Mouse (Mus musculus): Measurements from ENCODE around the gene Washc3. TPM values are rescaled to one million over a fixed set of nuclear protein-coding genes. Genes with fewer than 3 reads are reported as not detected.

Washc3 gene
- polyA plus RNA-seq, 1 experiment from 2014 or later = 54.5 TPM

- no peak for ATAC-seq
- H3K36me3 ChIP-seq (ENCODE audit: control insufficient read depth, insufficient read depth, low read length) = no peaks in the 10 kb centered on the region
Observed at GRCm38 (mm10) chr10:88281699-88282098, 80.8 kb downstream of the Washc3 start.

DNA sequence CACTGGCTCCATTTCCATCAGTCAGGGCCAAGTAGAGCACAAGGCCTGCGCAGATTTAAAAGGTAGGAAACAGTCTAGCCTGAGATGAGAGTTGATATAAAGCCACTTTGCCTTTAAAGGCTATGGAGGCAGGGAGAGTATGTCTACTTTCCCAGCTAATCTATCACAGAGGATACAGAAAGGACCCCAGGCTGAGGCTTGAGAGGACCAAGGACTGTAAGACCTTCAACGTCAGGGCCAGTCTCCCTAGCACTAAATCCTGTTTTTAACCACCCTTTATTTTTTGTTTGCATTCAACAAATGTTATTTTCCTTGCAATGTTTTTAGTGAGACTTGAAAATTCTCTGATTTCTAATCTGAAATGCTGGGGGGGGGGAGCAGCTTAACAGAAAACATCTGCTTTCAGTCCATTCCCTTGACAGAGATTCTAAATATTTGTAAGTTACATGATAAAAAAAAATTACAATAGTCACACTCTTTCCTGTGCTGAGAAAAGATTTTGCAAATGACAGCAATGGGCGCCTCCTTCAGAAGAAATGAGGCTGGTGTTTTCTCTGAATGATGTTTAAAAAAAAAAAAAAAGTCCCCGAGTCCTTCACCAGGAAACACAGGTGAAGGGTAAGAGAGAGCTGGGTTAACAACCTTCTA is 83.6 kb downstream of the Washc3 start:
- ATAC-seq (no peak), DNase-seq (ENCODE audit: low spot score) (no peak)
- Histone ChIP-seq H3K9me3 (replicated peaks; ENCODE audit: control insufficient read depth, low read length) (no peaks in the 10 kb centered on the region), H3K27ac (ENCODE audit: low read depth, low read length) (no peak overlapping the region), H3K4me3 (ENCODE audit: low read depth, low read length) (no peak overlapping the region), H3K4me1 (ENCODE audit: control insufficient read depth, insufficient read depth, low read length) (no peaks in the 10 kb centered on the region), H3K4me2 (ENCODE audit: low read length) (no peak overlapping the region), H3K27me3 (replicated peaks; ENCODE audit: control insufficient read depth, insufficient read depth, low read length) (no peaks in the 10 kb centered on the region), H3K9ac (ENCODE audit: low read length) (no peak overlapping the region), H3K36me3 (ENCODE audit: control insufficient read depth, insufficient read depth, low read length) (no peaks in the 10 kb centered on the region)
- WGBS = 91% methylated on average over 4 of the region's 4 CpGs

More at GRCm38 (mm10) chr10:88281699-88282098, 80.8 kb downstream of the Washc3 start:
- Histone ChIP-seq H3K9me3 (replicated peaks; ENCODE audit: control insufficient read depth, low read length) (no peaks in the 10 kb centered on the region), H3K4me1 (ENCODE audit: control insufficient read depth, insufficient read depth, low read length) (no peaks in the 10 kb centered on the region), H3K27ac (ENCODE audit: low read depth, low read length) (no peak overlapping the region), H3K9ac (ENCODE audit: low read length) (no peak overlapping the region), H3K4me3 (ENCODE audit: low read depth, low read length) (no peak overlapping the region), H3K27me3 (replicated peaks; ENCODE audit: control insufficient read depth, insufficient read depth, low read length) (no peaks in the 10 kb centered on the region), H3K4me2 (ENCODE audit: low read length) (no peak overlapping the region)
- no peak for DNase-seq (ENCODE audit: low spot score)
- 83% methylated on average over 3 of the region's 3 CpGs for WGBS

DNA sequence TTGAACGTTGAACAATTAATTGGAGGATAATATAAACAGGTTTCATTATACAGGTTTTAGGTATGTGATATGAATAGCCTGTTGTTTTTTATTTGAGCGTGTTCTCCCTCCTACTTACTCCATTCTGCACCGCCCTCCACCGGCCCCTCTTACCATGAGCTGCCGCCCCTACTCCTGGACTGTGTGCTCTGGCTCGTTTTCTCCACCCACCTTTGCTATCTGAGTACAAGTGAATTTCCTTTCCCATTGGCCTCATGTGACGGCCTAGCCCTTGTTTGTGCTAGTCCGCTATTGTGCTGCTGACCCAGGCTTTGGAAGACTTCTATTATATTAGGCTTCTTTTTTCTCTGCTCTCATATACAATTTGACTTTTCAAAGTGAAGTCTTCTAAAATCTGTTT is 86.4 kb downstream of the Washc3 start:
- H3K27ac ChIP-seq (ENCODE audit: low read depth, low read length) = no peak overlapping the region
- H3K9ac ChIP-seq (ENCODE audit: low read length) = no peak overlapping the region
- no peaks in the 10 kb centered on the region for H3K4me1 ChIP-seq (ENCODE audit: control insufficient read depth, insufficient read depth, low read length)
- no peaks in the 10 kb centered on the region for H3K27me3 ChIP-seq (replicated peaks; ENCODE audit: control insufficient read depth, insufficient read depth, low read length)
- H3K36me3 ChIP-seq (ENCODE audit: control insufficient read depth, insufficient read depth, low read length) = no peaks in the 10 kb centered on the region
- ATAC-seq (no peak), DNase-seq (ENCODE audit: low spot score) (no peak)
- WGBS = 66% methylated on average over 8 of the region's 8 CpGs
- no peaks in the 10 kb centered on the region for H3K9me3 ChIP-seq (replicated peaks; ENCODE audit: control insufficient read depth, low read length)
- no peak overlapping the region for H3K4me2 ChIP-seq (ENCODE audit: low read length)
- H3K4me3 ChIP-seq (ENCODE audit: low read depth, low read length) = no peak overlapping the region

- Histone ChIP-seq H3K4me2 (ENCODE audit: low read length) (no peak overlapping the region), H3K27ac (ENCODE audit: low read depth, low read length) (no peak overlapping the region), H3K9ac (ENCODE audit: low read length) (no peak overlapping the region), H3K36me3 (ENCODE audit: control insufficient read depth, insufficient read depth, low read length) (no peaks in the 10 kb centered on the region), H3K9me3 (replicated peaks; ENCODE audit: control insufficient read depth, low read length) (no peaks in the 10 kb centered on the region), H3K4me1 (ENCODE audit: control insufficient read depth, insufficient read depth, low read length) (no peaks in the 10 kb centered on the region), H3K4me3 (ENCODE audit: low read depth, low read length) (no peak overlapping the region), H3K27me3 (replicated peaks; ENCODE audit: control insufficient read depth, insufficient read depth, low read length) (no peaks in the 10 kb centered on the region)
- DNase-seq (ENCODE audit: low spot score) (no peak), ATAC-seq (no peak)
- 91% methylated on average over 10 of the region's 10 CpGs for WGBS
Observed at GRCm38 (mm10) chr10:88288061-88288460, 87.2 kb downstream of the Washc3 start.

DNA sequence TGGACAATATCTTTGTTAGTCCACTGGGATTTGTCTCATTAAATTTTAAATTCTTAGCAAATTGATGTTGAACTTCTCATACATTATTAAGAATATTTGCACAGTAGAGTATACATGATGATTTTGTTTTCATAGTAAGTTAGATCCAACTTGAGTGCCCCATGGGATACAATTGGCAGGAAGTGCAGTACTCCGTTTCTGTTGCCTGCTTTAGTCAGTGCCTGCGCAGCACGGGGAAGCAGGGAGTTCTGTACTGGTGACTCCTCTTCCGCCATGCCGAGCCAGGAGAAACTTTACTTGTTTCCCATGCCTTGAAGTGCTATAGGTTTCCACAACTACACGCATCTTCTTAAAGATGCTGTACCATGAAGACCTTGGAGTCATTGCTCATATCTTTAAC is 94.2 kb downstream of the Washc3 start:
- no peak for ATAC-seq
- H3K4me1 ChIP-seq (ENCODE audit: control insufficient read depth, insufficient read depth, low read length) = no peaks in the 10 kb centered on the region
- whole genome bisulfite sequencing = 92% methylated on average over 6 of the region's 6 CpGs

More for the DNA sequence above, 94.2 kb downstream of the Washc3 start:
- Histone ChIP-seq H3K27me3 (replicated peaks; ENCODE audit: control insufficient read depth, insufficient read depth, low read length) (no peaks in the 10 kb centered on the region), H3K9ac (ENCODE audit: low read length) (no peak overlapping the region), H3K4me2 (ENCODE audit: low read length) (no peak overlapping the region), H3K27ac (ENCODE audit: low read depth, low read length) (no peak overlapping the region), H3K36me3 (ENCODE audit: control insufficient read depth, insufficient read depth, low read length) (no peaks in the 10 kb centered on the region), H3K4me3 (ENCODE audit: low read depth, low read length) (no peak overlapping the region), H3K9me3 (replicated peaks; ENCODE audit: control insufficient read depth, low read length) (no peaks in the 10 kb centered on the region)
- no peak for DNase-seq (ENCODE audit: low spot score)

Other genes with a start within 250 kb of the Washc3 start
- 19.0 and 19.2 TPM in 2 replicates for gene Pmch, start 110.0 kb upstream of the Washc3 start, polyA plus RNA-seq (2014; fragmentation: Nextera tagmentation; extraction: Ambion mirVana)
- 5.9 and 6.5 TPM in 2 replicates for gene Parpbp, start 54.2 kb upstream of the Washc3 start, polyA plus RNA-seq (2014; fragmentation: Nextera tagmentation; extraction: Ambion mirVana)
- gene Nup37, start 54.1 kb upstream of the Washc3 start, polyA plus RNA-seq (2014; fragmentation: Nextera tagmentation; extraction: Ambion mirVana) = 47.6 and 57.7 TPM in 2 replicates
- gene Dram1, start 178.0 kb downstream of the Washc3 start, polyA plus RNA-seq (2014; fragmentation: Nextera tagmentation; extraction: Ambion mirVana) = 0.44 and 0.84 TPM in 2 replicates
- 9.8 and 11.9 TPM in 2 replicates for gene Gnptab, start 178.0 kb downstream of the Washc3 start, polyA plus RNA-seq (2014; fragmentation: Nextera tagmentation; extraction: Ambion mirVana)

Measured in forebrain, embryonic 14.5 days (tissue).